ENCODE assay signal across 32 mouse cellular contexts in genomic region chr11:70372396-70372795, GRCm38 (mm10). TPM values are rescaled to one million over a fixed set of nuclear protein-coding genes. Genes with fewer than 3 reads are reported as not detected.
DNase-seq lines count a peak whose midpoint lies in the region; ATAC-seq and TF ChIP-seq lines count a peak whose summit lies in the region.
"Had no signal": no experiment of that assay in that cellular context is flagged by ENCODE, and none has a peak within 500 bp of the region (broad histone marks: within the 10 kb centered on the region; RNA-seq: fewer than 3 reads in every experiment).

No protein-coding gene starts in this region.

- H3K79me2 ChIP-seq in MEL (ENCODE audit: control insufficient read depth, insufficient read depth, low read length, poor library complexity), result no peaks in the 10 kb centered on the region

- TF ChIP-seq RAD21 in MEL (IDR thresholded peaks at IDR 0.05; ENCODE audit: low read depth, low read length), result no peak

- TF ChIP-seq CTCF in MEL (IDR thresholded peaks at IDR 0.05 in 2 of 3, conservative IDR thresholded peaks at IDR 0.05 in 1 of 3; ENCODE audit: control insufficient read depth in 1 of 3, insufficient read depth in 1 of 3, low read depth in 2 of 3, low read length in 3 of 3, poor library complexity in 1 of 3, severe bottlenecking in 1 of 3), result no peak

- TF ChIP-seq EP300 in MEL (IDR thresholded peaks at IDR 0.05; ENCODE audit: low read depth in 1 of 2, low read length in 2 of 2), result no peak

- no peaks in the 10 kb centered on the region for H3K9me3 ChIP-seq in MEL (replicated peaks; ENCODE audit: insufficient read depth, low read length)
- H3K9me3 ChIP-seq: embryonic facial prominence, embryonic 10.5 days; embryonic facial prominence, embryonic 13.5 days; heart, embryonic 12.5 days; heart, embryonic 15.5 days had no signal

- H3K9ac ChIP-seq in MEL (ENCODE audit: control insufficient read depth, low read depth, low read length, poor library complexity, severe bottlenecking), result no peak overlapping the region
- H3K9ac ChIP-seq: embryonic facial prominence, embryonic 13.5 days; forebrain, postnatal 0 days; heart, embryonic 12.5 days; heart, embryonic 15.5 days; hindbrain, embryonic 14.5 days had no signal

- peak; percentile 88 for ATAC-seq in granulocyte monocyte progenitor cell, adult 5-6 weeks (replicated peaks; ENCODE audit: poor library complexity, severe bottlenecking)
- ATAC-seq in megakaryocyte progenitor cell, adult 5-6 weeks (replicated peaks; ENCODE audit: poor library complexity), result peak; percentile 78
- ATAC-seq in monocyte, adult 5-6 weeks (replicated peaks; ENCODE audit: insufficient number of reproducible peaks, low FRiP score, low TSS enrichment, poor library complexity, severe bottlenecking), result no peak
- ATAC-seq: forebrain, embryonic 14.5 days; forebrain, postnatal 0 days; hindbrain, postnatal 0 days; inflammation-experienced regulatory T-cells, adult 6 months; intestine, postnatal 0 days; Patski had no signal

- TF ChIP-seq POLR2A in MEL (IDR thresholded peaks at IDR 0.05; ENCODE audit: control insufficient read depth in 1 of 2, insufficient read depth in 1 of 2, low read depth in 1 of 2, low read length in 2 of 2, poor library complexity in 1 of 2), result no peak

- DNase-seq in 416B (ENCODE audit: low read depth) (peak; percentile 93), MEL (ENCODE audit: low read depth, low spot score) (no peak)
- no peak for DNase-seq in embryo, embryonic 10.5 days (ENCODE audit: low spot score)
- DNase-seq: adrenal gland, postnatal 10 days; adrenal gland, postnatal 36 days; cerebellum, adult 11-12 months; cerebellum, adult 8-10 months; cerebellum, postnatal 14 days; embryo, embryonic 11 days; forebrain, postnatal 0 days; gastrocnemius, adult 2 months; gastrocnemius, postnatal 14 days; heart, postnatal 14 days; heart, postnatal 4 days had no signal

- no peak overlapping the region for H3K27ac ChIP-seq in MEL (ENCODE audit: control insufficient read depth, low read depth, low read length)
- H3K27ac ChIP-seq: embryonic facial prominence, embryonic 10.5 days; embryonic facial prominence, embryonic 13.5 days; gastrocnemius, adult 2 months; heart, embryonic 15.5 days; hindbrain, embryonic 14.5 days; hindbrain, postnatal 0 days had no signal

- peaks cover 0 to 4% of the 10 kb centered on the region in 2 experiments; a peak in 2 of 4 replicates for H3K27me3 ChIP-seq in MEL (ENCODE audit: control insufficient read depth in 1 of 2, insufficient read depth in 2 of 2, low read length in 2 of 2)
- H3K27me3 ChIP-seq: heart, embryonic 15.5 days had no signal

- peaks cover 5 to 16% of the 10 kb centered on the region in 2 experiments for H3K4me1 ChIP-seq in MEL (ENCODE audit: control insufficient read depth in 1 of 2, insufficient read depth in 2 of 2, low read length in 2 of 2)
- H3K4me1 ChIP-seq: embryonic facial prominence, embryonic 10.5 days; embryonic facial prominence, embryonic 13.5 days; heart, embryonic 12.5 days; heart, embryonic 15.5 days had no signal

- H3K4me3 ChIP-seq in MEL (ENCODE audit: control insufficient read depth in 1 of 2, insufficient read depth in 1 of 2, low read depth in 2 of 2, low read length in 2 of 2), result no peak overlapping the region
- H3K4me3 ChIP-seq: embryonic facial prominence, embryonic 10.5 days; embryonic facial prominence, embryonic 13.5 days; erythroblast, embryonic 14.5 days; gastrocnemius, adult 2 months; heart, embryonic 12.5 days; heart, embryonic 15.5 days had no signal

- peaks cover 0 to 15% of the 10 kb centered on the region in 2 experiments; a peak in 2 of 4 replicates for H3K36me3 ChIP-seq in MEL (ENCODE audit: control insufficient read depth in 1 of 2, insufficient read depth in 2 of 2, low read length in 2 of 2)
- H3K36me3 ChIP-seq: embryonic facial prominence, embryonic 10.5 days; embryonic facial prominence, embryonic 13.5 days; heart, embryonic 12.5 days; heart, embryonic 15.5 days had no signal

TF ChIP-seq in MEL, 35 proteins besides CTCF, POLR2A, EP300 and RAD21:
- TF ChIP-seq RCOR1 (IDR thresholded peaks at IDR 0.05; ENCODE audit: low read depth, low read length) (0 out of 2 replicates have a peak, but pooled peaks have one; percentile 17), ELF1 (IDR thresholded peaks at IDR 0.05; ENCODE audit: low read depth, low read length) (no peak)

RNA-seq across cellular contexts. Expression of gene Alox15, which starts 20.6 kb away (rescaled TPM):
- total RNA-seq in MEL (2012; rRNA removed), result not detected in 2 replicates
- polyA plus RNA-seq in MEL (2012; ENCODE audit: insufficient read depth in 1 of 2, insufficient read length in 2 of 2, low read depth in 1 of 2, low replicate concordance in 2 of 2, missing spikeins in 1 of 2), result not detected
- not detected in 2 replicates for total RNA-seq in granulocyte monocyte progenitor cell, adult 5-6 weeks (2014; fragmentation: Nextera tagmentation)
- 0.62 and 0.82 TPM in 2 replicates for total RNA-seq in granulocyte monocyte progenitor cell, adult 5-6 weeks (2017)
- total RNA-seq in megakaryocyte progenitor cell, adult 5-6 weeks (2015), result 1.4 and 1.6 TPM in 2 replicates
- total RNA-seq in megakaryocyte progenitor cell, adult 5-6 weeks (2017), result 1.2 TPM in 2 replicates
- 1.6 to 43.2 TPM (median 41.4 TPM) in 3 replicates for total RNA-seq in monocyte, adult 5-6 weeks (2017)
- total RNA-seq: forebrain, postnatal 0 days; gastrocnemius, postnatal 14 days; hindbrain, postnatal 0 days had no signal
- polyA plus RNA-seq: erythroblast, embryonic 14.5 days; forebrain, embryonic 14.5 days; forebrain, postnatal 0 days; hindbrain, embryonic 11.5 days; hindbrain, postnatal 0 days; Patski had no signal

RNA-seq across cellular contexts. Expression of gene Pelp1, which starts 37.4 kb away (rescaled TPM):
- total RNA-seq in MEL (2012; rRNA removed), result 46.4 and 50.6 TPM in 2 replicates
- 10 to 100 TPM in 1 of 2 experiments, not detected in 1; 70.1 TPM for polyA plus RNA-seq in MEL (2012; ENCODE audit: insufficient read depth in 1 of 2, insufficient read length in 2 of 2, low read depth in 1 of 2, low replicate concordance in 2 of 2, missing spikeins in 1 of 2)
- total RNA-seq in granulocyte monocyte progenitor cell, adult 5-6 weeks (2014; fragmentation: Nextera tagmentation), result 31.6 and 33.0 TPM in 2 replicates
- 9.9 and 12.7 TPM in 2 replicates for total RNA-seq in granulocyte monocyte progenitor cell, adult 5-6 weeks (2017)
- 27.1 and 28.4 TPM in 2 replicates for total RNA-seq in megakaryocyte progenitor cell, adult 5-6 weeks (2015)
- 9.5 and 16.8 TPM in 2 replicates for total RNA-seq in megakaryocyte progenitor cell, adult 5-6 weeks (2017)
- 1.6 to 4.9 TPM (median 2.1 TPM) in 3 replicates for total RNA-seq in monocyte, adult 5-6 weeks (2017)

RNA-seq across cellular contexts. Expression of gene Alox12e, which starts 50.0 kb away (rescaled TPM):
- total RNA-seq in MEL (2012; rRNA removed), result not detected in 2 replicates
- polyA plus RNA-seq in MEL (2012; ENCODE audit: insufficient read depth in 1 of 2, insufficient read length in 2 of 2, low read depth in 1 of 2, low replicate concordance in 2 of 2, missing spikeins in 1 of 2), result not detected
- not detected in 2 replicates for total RNA-seq in granulocyte monocyte progenitor cell, adult 5-6 weeks (2014; fragmentation: Nextera tagmentation)
- not detected in 2 replicates for total RNA-seq in granulocyte monocyte progenitor cell, adult 5-6 weeks (2017)
- 0.39 TPM in 1 of 2 replicates, not detected in the other for total RNA-seq in megakaryocyte progenitor cell, adult 5-6 weeks (2015)
- not detected in 2 replicates for total RNA-seq in megakaryocyte progenitor cell, adult 5-6 weeks (2017)
- 2.5 TPM in 1 of 3 replicates, not detected in the others for total RNA-seq in monocyte, adult 5-6 weeks (2017)
- total RNA-seq: adrenal gland, adult 18-20 months; adrenal gland, postnatal 10 days; adrenal gland, postnatal 36 days; gastrocnemius, adult 2 months; heart, adult 8-10 months; hindbrain, postnatal 0 days had no signal
- polyA plus RNA-seq: embryonic facial prominence, embryonic 10.5 days; erythroblast, embryonic 14.5 days; forebrain, embryonic 14.5 days; heart, embryonic 12.5 days; hindbrain, embryonic 11.5 days; hindbrain, embryonic 14.5 days; inflammation-experienced regulatory T-cells, adult 6 months; intestine, postnatal 0 days; kidney, adult 2 months; Patski had no signal
